Mouse (Mus musculus): ENCODE data around the gene Gas2l2.

Gas2l2 gene

GRCm38 (mm10) chr11:83445001-83445400, 15.7 kb upstream of the Gas2l2 start:
- in situ Hi-C loops (cut with MboI; ENCODE audit: unreplicated experiment in 2 of 2), result loop anchor here in 1 of 2 experiments (10.0 kb wide), 1 partner anchor 100 kb away; no protein-coding TSS in a partner anchor

- in situ Hi-C loops (cut with MboI; ENCODE audit: unreplicated experiment in 2 of 2), result loop anchor here (5.0 to 10.0 kb wide), 3 partner anchors 101 to 188 kb away; no protein-coding TSS in a partner anchor
Observed at GRCm38 (mm10) chr11:83443824-83444223, 14.6 kb upstream of the Gas2l2 start.

GRCm38 (mm10) chr11:83442596-83443267, 13.5 kb upstream of the Gas2l2 start:
- in situ Hi-C loops (cut with MboI; ENCODE audit: unreplicated experiment in 2 of 2), result loop anchor here (5.0 to 10.0 kb wide), 3 partner anchors 102 to 190 kb away; no protein-coding TSS in a partner anchor

- in situ Hi-C loops (cut with MboI; ENCODE audit: unreplicated experiment in 2 of 2), result loop anchor here (5.0 to 10.0 kb wide), 3 partner anchors 104 to 191 kb away; no protein-coding TSS in a partner anchor
Observed at GRCm38 (mm10) chr11:83441235-83441634, 12.0 kb upstream of the Gas2l2 start.

GRCm38 (mm10) chr11:83440081-83441064, 11.1 kb upstream of the Gas2l2 start:
- in situ Hi-C loops (cut with MboI; ENCODE audit: unreplicated experiment in 2 of 2), result loop anchor here (5.0 to 10.0 kb wide), 3 partner anchors 104 to 192 kb away; no protein-coding TSS in a partner anchor

- in situ Hi-C loops (cut with MboI; ENCODE audit: unreplicated experiment in 2 of 2), result loop anchor here (5.0 to 10.0 kb wide), 4 partner anchors 105 to 298 kb away; no protein-coding TSS in a partner anchor
Observed at GRCm38 (mm10) chr11:83439426-83440060, 10.3 kb upstream of the Gas2l2 start.

GRCm38 (mm10) chr11:83437377-83437776, 8.1 kb upstream of the Gas2l2 start, which contains the start of gene 1700020L24Rik:
TSS of gene 1700020L24Rik (plus strand) at chr11:83437677.
- in situ Hi-C loops (cut with MboI; ENCODE audit: unreplicated experiment in 2 of 2), result loop anchor here (5.0 kb wide), 1 partner anchor 300 kb away; no protein-coding TSS in a partner anchor

- in situ Hi-C loops (cut with MboI; ENCODE audit: unreplicated experiment in 2 of 2), result no loop called here
Observed at GRCm38 (mm10) chr11:83432533-83432932, 3.3 kb upstream of the Gas2l2 start.

GRCm38 (mm10) chr11:83426964-83427363, 2.3 kb downstream of the Gas2l2 start:
- in situ Hi-C loops (cut with MboI; ENCODE audit: unreplicated experiment in 2 of 2), result loop anchor here in 1 of 2 experiments (10.0 kb wide), 1 partner anchor 102 kb away; no protein-coding TSS in a partner anchor

- in situ Hi-C loops (cut with MboI; ENCODE audit: unreplicated experiment in 2 of 2), result loop anchor here (5.0 to 10.0 kb wide), 4 partner anchors 67 to 512 kb away; partner anchors contain the start of gene Unc45b (in 1 of the 2)
Observed at GRCm38 (mm10) chr11:83424681-83425080, 4.6 kb downstream of the Gas2l2 start.

- in situ Hi-C loops (cut with MboI; ENCODE audit: unreplicated experiment in 2 of 2), result loop anchor here (5.0 to 10.0 kb wide), 4 partner anchors 64 to 509 kb away; partner anchors contain the start of gene Unc45b (in 1 of the 2)
Observed at GRCm38 (mm10) chr11:83421305-83421704, 8.0 kb downstream of the Gas2l2 start.

GRCm38 (mm10) chr11:83420338-83420737, 8.9 kb downstream of the Gas2l2 start:
- in situ Hi-C loops (cut with MboI; ENCODE audit: unreplicated experiment in 2 of 2), result loop anchor here (5.0 to 10.0 kb wide), 4 partner anchors 63 to 508 kb away; partner anchors contain the start of gene Unc45b (in 1 of the 2)

- in situ Hi-C loops (cut with MboI; ENCODE audit: unreplicated experiment in 2 of 2), result no loop called here
Observed at GRCm38 (mm10) chr11:83418566-83418965, 10.7 kb downstream of the Gas2l2 start.

GRCm38 (mm10) chr11:83417708-83418107, 11.5 kb downstream of the Gas2l2 start:
- in situ Hi-C loops (cut with MboI; ENCODE audit: unreplicated experiment in 2 of 2), result no loop called here

GRCm38 (mm10) chr11:83417080-83417479, 12.2 kb downstream of the Gas2l2 start:
- in situ Hi-C loops (cut with MboI; ENCODE audit: unreplicated experiment in 2 of 2), result no loop called here

- in situ Hi-C loops (cut with MboI; ENCODE audit: unreplicated experiment in 2 of 2), result no loop called here
Observed at GRCm38 (mm10) chr11:83410510-83410909, 18.7 kb downstream of the Gas2l2 start.

GRCm38 (mm10) chr11:83409792-83410291, 19.4 kb downstream of the Gas2l2 start:
- in situ Hi-C loops (cut with MboI; ENCODE audit: unreplicated experiment in 2 of 2), result no loop called here

- in situ Hi-C loops (cut with MboI; ENCODE audit: unreplicated experiment in 2 of 2), result no loop called here
Observed at GRCm38 (mm10) chr11:83409087-83409754, 20.0 kb downstream of the Gas2l2 start, which contains the start of gene Rasl10b. TSS of gene Rasl10b (plus strand) at chr11:83409137.

GRCm38 (mm10) chr11:83408242-83408641, 21.0 kb downstream of the Gas2l2 start:
- in situ Hi-C loops (cut with MboI; ENCODE audit: unreplicated experiment in 2 of 2), result no loop called here

Data from v-Abl transformed pro-B cells (cell line).